Mouse (Mus musculus) brain, adult 2 months (tissue): ENCODE results near the gene Cpd.

Experiments
- DNase-seq: peaks from one replicate; pipeline ENCODE4 v3.0.0; 2011; ENCODE audit warnings: low read depth, low spot score

The Cpd gene

DNA sequence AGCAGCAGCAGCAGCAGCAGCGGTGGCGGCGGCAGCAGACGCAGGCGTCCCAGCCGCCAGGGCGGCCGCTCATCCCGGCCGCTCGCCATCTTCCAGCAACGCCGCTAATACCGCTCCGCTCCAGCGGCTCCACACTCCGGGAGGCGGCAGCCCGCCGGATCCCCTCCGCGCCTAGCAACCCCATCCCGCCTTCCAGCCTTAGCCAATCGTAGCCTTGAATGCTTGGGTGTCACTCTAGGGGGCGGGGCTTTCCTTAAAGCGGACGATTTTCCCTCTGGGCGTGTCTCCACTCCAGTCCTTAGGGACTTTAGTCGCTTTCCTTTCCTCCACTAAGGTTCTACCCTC lies at the start of gene Cpd:
TSS of gene Cpd (minus strand) at position 141 of the 345 bp plus-strand sequence.
- peak; percentile 99 for DNase-seq

- no peak for DNase-seq
Observed at GRCm38 (mm10) chr11:76896360-76896759, 49.5 kb upstream of the Cpd start.

- DNase-seq, result peak; percentile 88
Observed at GRCm38 (mm10) chr11:76894240-76894639, 47.4 kb upstream of the Cpd start.

DNA sequence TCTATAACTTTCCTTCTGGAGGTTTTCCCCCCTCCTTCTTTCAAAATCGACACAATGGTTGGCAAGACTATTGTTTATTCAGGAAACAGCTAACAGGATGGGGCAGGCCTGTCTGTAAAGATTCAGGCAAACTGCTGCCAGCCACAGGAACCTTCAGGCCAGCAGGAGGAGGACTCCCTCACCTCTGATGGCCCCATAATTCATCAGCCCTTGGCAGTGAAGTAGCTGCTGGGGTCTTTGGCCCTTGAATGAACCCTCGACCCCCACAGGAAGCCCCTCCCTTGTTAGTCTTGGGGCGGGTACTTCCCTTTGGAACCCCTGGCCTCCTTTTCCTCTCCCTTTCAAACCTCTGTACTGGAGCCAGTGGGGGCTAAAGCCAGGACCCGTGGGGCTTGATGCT lies 46.8 kb upstream of the Cpd start:
- no peak for DNase-seq

GRCm38 (mm10) chr11:76892972-76893371 lies 46.2 kb upstream of the Cpd start:
- no peak for DNase-seq

GRCm38 (mm10) chr11:76891738-76892349 lies 45.0 kb upstream of the Cpd start:
- DNase-seq, result no peak

DNA sequence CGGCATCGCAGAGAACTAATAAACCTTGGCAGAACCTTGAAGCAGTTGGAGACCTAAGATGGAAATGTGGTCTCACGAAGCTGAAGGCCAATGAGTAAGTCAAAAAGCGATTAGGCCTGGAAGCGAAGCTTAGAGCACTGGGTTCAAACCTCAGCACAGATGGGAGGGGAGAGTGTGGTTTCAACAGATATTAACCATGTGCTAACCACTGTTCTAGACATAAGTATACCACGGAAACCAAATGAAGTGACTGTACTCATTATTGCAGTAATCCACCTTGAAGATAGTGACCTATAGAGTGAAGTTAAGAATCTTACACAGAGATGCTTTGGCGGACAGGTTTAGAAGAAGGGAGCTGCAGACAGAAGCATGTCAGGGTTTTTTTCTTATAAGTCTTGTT lies 44.4 kb upstream of the Cpd start:
- no peak for DNase-seq

DNA sequence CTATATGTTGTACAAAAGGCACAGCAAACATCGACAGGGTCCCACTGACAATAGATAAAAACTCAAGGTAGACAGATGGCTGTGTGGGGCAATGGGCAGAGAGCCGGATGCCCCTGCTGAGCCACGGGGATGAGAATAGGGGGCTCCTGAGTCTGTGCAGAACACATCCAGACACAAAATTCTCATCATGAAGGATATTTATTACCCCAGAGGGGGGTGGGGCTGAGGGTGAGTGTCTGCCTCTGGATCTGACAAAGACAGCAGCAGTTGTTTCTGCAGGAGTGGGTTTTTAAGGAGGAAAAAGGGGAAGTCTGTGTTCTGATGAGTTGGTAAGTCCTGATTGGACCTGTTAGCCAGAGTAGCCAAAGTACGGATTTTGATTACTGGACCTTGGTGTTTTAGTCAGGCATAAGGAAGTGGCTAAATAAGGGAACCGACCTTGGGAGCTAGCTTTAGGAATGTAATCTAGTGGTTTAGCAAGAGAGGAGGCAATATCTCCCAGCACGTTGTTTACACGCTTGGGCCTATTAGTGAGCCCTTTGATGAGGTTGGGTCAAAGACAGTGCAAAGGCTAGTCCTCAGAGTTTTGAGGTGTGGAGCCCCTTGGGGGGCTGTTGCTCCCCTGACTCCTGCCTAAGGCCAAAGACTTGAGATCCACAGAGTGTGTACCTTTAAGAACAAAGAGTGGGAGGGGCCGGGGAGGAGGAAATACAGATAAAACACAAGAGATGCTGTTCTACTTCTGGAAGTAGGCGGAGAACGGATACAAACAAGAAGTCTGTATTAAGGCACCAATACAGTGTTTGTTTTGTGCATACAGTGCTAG lies 42.7 kb upstream of the Cpd start:
- peak; percentile 45 for DNase-seq

DNA sequence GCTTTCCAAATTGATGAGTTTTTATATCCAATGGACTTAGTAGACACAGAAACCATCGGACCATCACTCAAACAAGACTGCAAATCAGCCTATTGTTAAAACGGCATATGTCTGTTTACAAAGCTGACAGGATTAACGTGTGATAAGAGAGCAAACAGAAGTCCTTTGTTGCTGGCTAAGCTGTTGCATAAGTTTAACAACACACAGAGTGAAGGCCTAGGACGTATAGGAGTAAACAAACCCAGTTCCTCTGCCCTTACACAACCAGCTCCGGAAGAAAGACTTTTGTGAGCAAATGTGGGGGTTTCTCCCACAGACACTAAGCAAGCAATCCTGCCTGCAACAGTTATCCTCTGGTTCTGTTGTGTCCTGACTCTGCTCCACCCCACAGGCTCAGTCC lies 37.6 kb upstream of the Cpd start:
- DNase-seq, result no peak

- no peak for DNase-seq
Observed at GRCm38 (mm10) chr11:76879816-76880215, 33.0 kb upstream of the Cpd start.

- no peak for DNase-seq
Observed at GRCm38 (mm10) chr11:76874766-76875165, 27.9 kb upstream of the Cpd start.

DNA sequence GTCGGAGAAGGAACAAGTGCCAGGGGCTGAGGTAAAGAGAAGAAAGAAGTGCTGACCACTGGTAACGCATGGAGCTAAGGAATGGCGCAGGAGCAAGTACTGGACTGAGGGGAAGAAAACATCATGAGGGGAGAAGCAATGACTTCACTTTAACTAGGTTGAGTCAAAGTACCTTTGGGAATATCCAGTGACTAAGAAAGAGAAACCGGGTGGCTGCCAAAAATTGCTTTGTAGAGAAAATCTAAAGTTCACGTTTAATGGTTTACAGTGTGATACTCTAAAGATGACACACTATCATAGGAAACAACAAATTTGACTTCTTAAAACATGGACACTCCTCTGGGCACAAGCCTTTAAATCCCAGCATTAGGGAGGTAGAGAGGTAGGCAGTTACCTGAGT lies 27.0 kb upstream of the Cpd start:
- no peak for DNase-seq

DNA sequence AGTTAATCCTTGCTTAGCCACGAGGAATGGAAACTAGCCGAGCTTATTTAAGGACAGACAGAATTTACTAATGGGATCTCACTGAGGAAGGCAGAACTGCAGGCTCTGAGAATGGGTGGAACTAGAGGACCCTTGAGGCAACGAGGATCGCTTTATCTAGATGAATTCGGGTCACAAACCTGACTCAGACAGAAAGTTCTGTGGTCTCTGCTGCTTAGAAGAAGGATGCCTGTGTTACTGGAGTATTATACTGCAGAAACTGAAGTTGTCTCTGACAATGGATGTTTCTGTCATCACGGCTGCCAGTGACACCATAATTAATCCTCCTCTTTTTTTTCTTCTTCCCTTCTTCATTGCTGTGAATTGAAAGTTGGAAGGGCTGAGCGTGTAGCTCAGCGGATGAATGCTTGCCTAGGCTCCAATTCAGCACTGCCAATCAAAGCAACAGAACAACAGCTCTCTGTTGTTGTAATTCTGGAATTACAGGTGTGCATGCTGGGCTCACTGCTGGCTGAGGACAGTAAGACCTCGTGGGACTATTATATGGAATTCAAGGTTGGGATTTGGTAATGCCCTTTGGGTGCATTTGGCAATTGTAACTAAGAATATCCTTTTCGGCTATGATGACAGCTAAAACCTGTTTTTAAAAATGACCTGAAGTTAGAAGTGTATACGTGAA lies 25.9 kb upstream of the Cpd start:
- DNase-seq, result no peak

GRCm38 (mm10) chr11:76861185-76861584 lies 14.4 kb upstream of the Cpd start:
- peak; percentile 93 for DNase-seq

- peak; percentile 29 for DNase-seq
Observed at GRCm38 (mm10) chr11:76859261-76859660, 12.4 kb upstream of the Cpd start.

DNA sequence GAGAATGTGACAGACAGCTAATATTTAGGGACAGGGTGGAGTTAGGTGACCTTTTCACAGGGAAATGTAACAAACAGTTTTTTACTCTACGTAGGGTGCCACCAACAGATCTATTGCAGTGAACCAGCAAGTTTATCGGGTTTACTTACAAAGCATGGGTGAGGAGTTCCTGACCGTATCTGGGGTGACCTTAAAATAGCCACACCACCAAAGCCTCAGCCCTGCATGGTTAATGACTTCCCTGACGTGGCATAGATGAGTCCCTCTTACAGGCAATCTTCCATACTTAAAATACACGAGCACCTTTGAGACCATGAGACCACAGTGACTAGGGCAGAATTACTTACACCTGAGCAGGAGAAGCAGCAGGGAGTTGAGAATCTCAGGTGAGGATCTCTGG lies 12.0 kb upstream of the Cpd start:
- no peak for DNase-seq

DNA sequence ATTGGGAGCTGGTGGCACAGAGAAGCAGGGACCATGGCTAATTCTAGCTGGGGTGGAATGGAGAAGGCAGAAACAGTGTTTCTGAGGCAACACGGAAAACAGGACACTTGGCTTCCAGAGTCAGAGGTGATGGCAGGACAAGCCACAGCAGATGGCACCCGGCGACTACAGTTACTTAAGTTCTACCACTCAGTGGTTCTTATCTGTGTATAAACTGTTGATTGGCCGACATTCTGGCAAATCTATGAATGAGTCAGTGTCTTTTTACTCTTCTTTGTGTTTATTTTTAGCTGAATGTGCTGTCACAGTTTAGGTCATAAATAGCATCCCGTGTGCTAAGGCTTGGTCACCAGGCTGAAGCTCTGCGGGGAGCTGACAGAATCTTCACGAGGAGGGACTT lies 10.3 kb upstream of the Cpd start:
- peak; percentile 82 for DNase-seq

- DNase-seq, result no peak
Observed at GRCm38 (mm10) chr11:76856601-76857000, 9.8 kb upstream of the Cpd start.

- DNase-seq, result no peak
Observed at GRCm38 (mm10) chr11:76854475-76855341, 7.9 kb upstream of the Cpd start.

DNA sequence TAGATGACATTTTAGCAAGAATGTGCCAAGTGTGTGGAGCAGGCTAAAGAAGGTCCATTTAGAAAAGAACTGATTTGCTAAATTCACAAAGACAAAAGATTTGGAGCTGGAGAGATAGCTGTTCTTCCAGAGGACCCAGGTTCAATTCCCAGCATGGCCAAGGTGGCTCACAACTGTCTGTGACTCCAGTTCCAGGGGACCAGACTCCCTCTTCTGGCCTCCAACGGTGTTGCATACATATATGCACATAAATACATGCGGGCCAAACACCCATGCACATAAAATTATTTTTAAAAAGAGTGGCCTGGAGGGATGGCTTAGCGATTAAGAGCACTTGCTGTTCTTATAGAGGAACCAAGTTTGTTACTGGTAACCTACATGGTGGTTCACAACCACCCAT lies 4.7 kb upstream of the Cpd start:
- no peak for DNase-seq

DNA sequence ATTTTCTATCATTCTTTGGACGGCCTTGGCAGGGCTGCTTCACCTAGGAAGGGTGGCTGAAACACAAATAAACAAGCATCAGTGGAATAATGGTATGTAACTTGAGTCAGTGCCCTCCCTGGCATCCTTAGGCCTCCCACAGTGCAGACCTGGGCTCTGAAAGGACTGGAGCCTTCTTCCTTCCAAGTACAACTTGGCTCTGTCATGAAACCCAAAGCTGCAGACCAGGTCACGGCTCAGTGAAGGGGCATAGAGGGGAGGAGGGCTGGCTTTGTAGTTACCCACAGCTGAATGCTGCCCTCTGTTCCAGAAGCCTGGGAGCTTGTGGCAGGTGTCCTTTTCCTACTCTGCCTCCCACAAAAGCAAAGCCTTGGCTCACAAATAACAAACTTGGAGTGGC lies 2.8 kb upstream of the Cpd start:
- no peak for DNase-seq

DNA sequence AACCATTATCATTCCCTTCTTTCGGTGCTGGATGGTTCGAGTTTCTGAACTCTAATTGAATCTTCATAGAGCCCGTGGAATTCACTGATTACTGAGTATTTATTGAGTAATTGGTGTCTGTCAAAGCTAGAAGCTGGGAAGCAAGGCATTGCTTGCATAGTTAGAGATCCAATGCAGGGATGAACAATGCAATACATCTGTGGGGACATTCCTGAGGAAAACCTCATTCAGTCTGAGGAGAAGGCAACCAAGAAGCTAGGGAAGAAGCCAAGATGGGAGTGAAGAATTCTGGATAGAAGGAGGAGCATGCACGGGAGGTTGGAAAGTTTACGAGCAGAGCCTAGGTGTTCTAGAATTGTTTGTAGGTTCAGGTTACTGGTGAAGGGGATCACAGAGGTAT lies 1.3 kb upstream of the Cpd start:
- no peak for DNase-seq
